Mouse (Mus musculus): Measurements from ENCODE around the gene Sox2. TPM values are rescaled to one million over a fixed set of nuclear protein-coding genes. Genes with fewer than 3 reads are reported as not detected.

Gene Sox2
- polyA plus RNA-seq, 1 experiment from 2014 or later = not detected

DNA sequence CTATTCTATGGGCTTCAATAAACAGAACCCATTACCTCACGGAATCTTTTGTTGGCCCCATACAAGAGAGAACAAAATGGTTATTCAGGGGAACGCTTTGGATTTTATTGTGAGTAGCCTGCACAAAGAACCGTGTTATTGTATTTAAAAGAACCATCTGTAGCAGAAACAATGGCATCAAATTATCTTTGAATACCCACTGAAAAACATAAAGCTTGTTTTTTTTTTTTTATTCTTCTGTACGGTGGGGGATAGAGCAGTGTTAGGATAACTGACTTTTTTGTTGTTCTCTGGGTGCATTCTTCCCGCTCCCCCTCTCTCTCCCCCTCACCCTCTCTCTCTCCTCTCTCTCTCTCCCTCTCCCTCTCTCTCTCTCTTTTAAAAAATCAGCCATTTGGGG is 12.3 kb upstream of the Sox2 start:
- no peak for ATAC-seq
- Histone ChIP-seq H3K27me3 (replicated peaks) (peaks cover 66% of the 10 kb centered on the region), H3K36me3 (no peaks in the 10 kb centered on the region), H3K9ac (no peak overlapping the region), H3K9me3 (replicated peaks) (no peaks in the 10 kb centered on the region), H3K4me1 (0 out of 2 replicates have a peak, but pooled peaks cover 4% of the 10 kb centered on the region), H3K4me3 (no peak overlapping the region), H3K27ac (no peak overlapping the region), H3K4me2 (no peak overlapping the region)
- WGBS (ENCODE audit: insufficient replicate concordance) = 40% methylated on average over 5 of the region's 5 CpGs

DNA sequence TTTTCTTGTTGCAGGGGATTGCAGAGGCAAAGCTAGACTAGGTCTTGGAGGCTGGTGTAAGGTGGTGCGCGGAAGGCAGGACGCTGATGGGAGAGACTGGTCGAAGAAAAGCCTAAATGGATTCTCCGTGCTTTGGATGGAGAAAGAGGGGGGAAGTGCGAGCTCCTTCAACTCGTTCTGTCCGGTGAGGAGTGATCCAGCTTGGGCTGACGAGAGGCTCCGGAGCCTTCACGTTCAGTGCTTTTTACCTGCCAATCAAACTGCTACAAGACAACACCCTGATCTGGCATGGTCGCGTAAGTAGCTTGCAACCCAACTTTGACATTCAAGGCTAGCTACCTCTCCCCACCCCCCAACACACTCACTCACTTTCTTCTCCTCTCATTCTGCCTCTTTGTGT is 11.9 kb upstream of the Sox2 start:
- Histone ChIP-seq H3K9me3 (replicated peaks) (no peaks in the 10 kb centered on the region), H3K4me1 (0 out of 2 replicates have a peak, but pooled peaks cover 4% of the 10 kb centered on the region), H3K36me3 (no peaks in the 10 kb centered on the region), H3K9ac (no peak overlapping the region), H3K27ac (no peak overlapping the region), H3K4me3 (no peak overlapping the region), H3K27me3 (replicated peaks) (peaks cover 70% of the 10 kb centered on the region), H3K4me2 (no peak overlapping the region)
- ATAC-seq = no peak
- 12% methylated on average over 13 of the region's 13 CpGs for WGBS (ENCODE audit: insufficient replicate concordance)

DNA sequence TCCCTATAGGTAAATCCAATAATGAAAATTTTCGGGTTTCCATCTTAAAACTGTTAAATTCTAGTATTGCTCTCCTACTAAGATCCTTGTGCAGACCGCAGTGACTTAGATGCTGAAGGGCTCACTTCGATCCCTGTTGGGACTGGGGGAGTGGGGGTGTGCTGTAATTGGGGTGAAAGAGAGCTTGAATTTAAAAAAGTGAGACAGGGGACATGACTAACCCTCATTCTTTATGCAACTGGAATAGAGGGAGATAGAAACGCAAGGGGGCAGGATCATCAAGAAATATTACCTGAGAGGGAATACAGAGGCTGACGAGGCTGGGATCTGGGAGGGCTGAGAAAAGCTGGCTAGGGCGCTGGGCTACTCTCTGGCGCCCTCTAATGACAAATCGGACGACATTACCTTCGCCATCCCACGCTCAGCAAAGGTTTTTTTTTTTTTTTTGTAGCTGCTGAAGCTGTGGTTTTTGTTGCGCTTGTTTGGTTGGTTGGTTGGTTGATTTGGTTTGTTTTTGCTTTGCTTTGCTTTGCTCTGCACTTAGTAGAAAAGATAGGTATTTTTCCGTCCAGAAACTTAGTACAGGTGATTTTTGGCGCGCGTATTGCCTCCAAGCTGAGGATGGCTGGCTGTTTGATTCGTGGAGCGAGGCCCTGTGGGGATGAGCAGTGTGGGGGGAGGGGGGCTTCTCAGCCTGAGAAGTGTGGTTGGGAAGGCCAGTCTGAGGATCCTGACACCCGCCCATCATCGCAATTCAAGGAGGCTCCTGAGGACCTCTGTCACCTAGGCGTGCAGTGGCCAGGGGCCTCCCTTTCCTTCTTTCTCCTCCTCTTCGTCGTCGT is 11.0 kb upstream of the Sox2 start:
- H3K9me3 ChIP-seq (replicated peaks) = no peaks in the 10 kb centered on the region
- H3K36me3 ChIP-seq = no peaks in the 10 kb centered on the region
- ATAC-seq = no peak
- WGBS (ENCODE audit: insufficient replicate concordance) = 7% methylated on average over 24 of the region's 24 CpGs
- H3K27ac ChIP-seq = no peak overlapping the region
- peaks cover 80% of the 10 kb centered on the region for H3K27me3 ChIP-seq (replicated peaks)
- no peak overlapping the region for H3K4me2 ChIP-seq
- no peak overlapping the region for H3K4me3 ChIP-seq
- 0 out of 2 replicates have a peak, but pooled peaks cover 4% of the 10 kb centered on the region for H3K4me1 ChIP-seq
- no peak overlapping the region for H3K9ac ChIP-seq

GRCm38 (mm10) chr3:34639873-34640270 is 10.3 kb upstream of the Sox2 start:
- Histone ChIP-seq H3K4me2 (no peak overlapping the region), H3K4me1 (0 out of 2 replicates have a peak, but pooled peaks cover 4% of the 10 kb centered on the region), H3K36me3 (no peaks in the 10 kb centered on the region), H3K27ac (no peak overlapping the region), H3K9me3 (replicated peaks) (no peaks in the 10 kb centered on the region), H3K4me3 (no peak overlapping the region), H3K27me3 (replicated peaks) (peaks cover 84% of the 10 kb centered on the region), H3K9ac (no peak overlapping the region)
- 3% methylated on average over 10 of the region's 10 CpGs for WGBS (ENCODE audit: insufficient replicate concordance)
- ATAC-seq = no peak

- Histone ChIP-seq H3K4me3 (no peak overlapping the region), H3K9me3 (replicated peaks) (no peaks in the 10 kb centered on the region), H3K36me3 (no peaks in the 10 kb centered on the region), H3K27me3 (replicated peaks) (peaks cover 88% of the 10 kb centered on the region), H3K4me2 (no peak overlapping the region), H3K9ac (no peak overlapping the region), H3K27ac (no peak overlapping the region), H3K4me1 (0 out of 2 replicates have a peak, but pooled peaks cover 4% of the 10 kb centered on the region)
- WGBS (ENCODE audit: insufficient replicate concordance) = 11% methylated on average over 8 of the region's 8 CpGs
- ATAC-seq = no peak
Measured at GRCm38 (mm10) chr3:34640276-34640675, 9.9 kb upstream of the Sox2 start.

- H3K27me3 ChIP-seq (replicated peaks) = peaks cover 95% of the 10 kb centered on the region
- H3K4me1 ChIP-seq = 0 out of 2 replicates have a peak, but pooled peaks cover 4% of the 10 kb centered on the region
- H3K9ac ChIP-seq = no peak overlapping the region
- WGBS (ENCODE audit: insufficient replicate concordance) = 6% methylated on average over 33 of the region's 33 CpGs
- H3K4me3 ChIP-seq = no peak overlapping the region
- no peaks in the 10 kb centered on the region for H3K36me3 ChIP-seq
- no peaks in the 10 kb centered on the region for H3K9me3 ChIP-seq (replicated peaks)
- no peak overlapping the region for H3K27ac ChIP-seq
- H3K4me2 ChIP-seq = no peak overlapping the region
- no peak for ATAC-seq
Measured at GRCm38 (mm10) chr3:34640690-34641600, 9.3 kb upstream of the Sox2 start.

- Histone ChIP-seq H3K9ac (no peak overlapping the region), H3K27ac (no peak overlapping the region), H3K36me3 (no peaks in the 10 kb centered on the region), H3K4me2 (peak overlapping the region; percentile 32), H3K27me3 (replicated peaks) (peaks cover 99% of the 10 kb centered on the region), H3K9me3 (replicated peaks) (no peaks in the 10 kb centered on the region), H3K4me1 (0 out of 2 replicates have a peak, but pooled peaks cover 4% of the 10 kb centered on the region), H3K4me3 (0 out of 2 replicates have a peak overlapping the region, but pooled peaks have one; percentile 3)
- 3% methylated on average over 38 of the region's 38 CpGs for WGBS (ENCODE audit: insufficient replicate concordance)
- ATAC-seq = no peak
Measured at GRCm38 (mm10) chr3:34641756-34642497, 8.3 kb upstream of the Sox2 start.

DNA sequence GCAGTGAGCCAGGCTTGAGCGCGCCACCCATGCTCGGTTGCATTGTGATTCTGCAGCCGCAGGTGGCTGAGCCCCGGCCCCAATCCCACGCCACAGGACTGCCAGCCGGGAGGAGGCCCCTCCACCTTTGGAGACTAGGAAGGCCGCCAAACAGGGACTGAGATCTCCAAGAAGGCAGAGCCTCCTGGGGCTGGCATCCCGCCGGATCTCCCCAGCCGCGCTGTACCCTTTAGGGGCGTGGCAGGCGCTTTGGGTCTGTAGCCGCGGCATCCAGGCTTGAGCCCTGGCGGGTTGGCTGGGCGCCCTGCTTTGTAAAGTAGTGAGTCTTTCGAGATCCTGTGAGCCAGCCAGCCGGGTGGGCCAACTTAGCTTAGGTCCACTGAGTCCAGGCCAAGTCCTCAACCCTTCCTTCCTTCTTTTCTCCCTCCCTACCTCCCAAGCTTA is 7.7 kb upstream of the Sox2 start:
- 0 out of 2 replicates have a peak overlapping the region, but pooled peaks have one; percentile 3 for H3K4me3 ChIP-seq
- no peak overlapping the region for H3K27ac ChIP-seq
- H3K27me3 ChIP-seq (replicated peaks) = peaks cover 99% of the 10 kb centered on the region
- H3K36me3 ChIP-seq = no peaks in the 10 kb centered on the region
- H3K4me2 ChIP-seq = peak overlapping the region; percentile 32
- H3K4me1 ChIP-seq = 0 out of 2 replicates have a peak, but pooled peaks cover 4% of the 10 kb centered on the region
- H3K9ac ChIP-seq = no peak overlapping the region
- 1% methylated on average over 20 of the region's 20 CpGs for WGBS (ENCODE audit: insufficient replicate concordance)
- ATAC-seq = no peak
- no peaks in the 10 kb centered on the region for H3K9me3 ChIP-seq (replicated peaks)

DNA sequence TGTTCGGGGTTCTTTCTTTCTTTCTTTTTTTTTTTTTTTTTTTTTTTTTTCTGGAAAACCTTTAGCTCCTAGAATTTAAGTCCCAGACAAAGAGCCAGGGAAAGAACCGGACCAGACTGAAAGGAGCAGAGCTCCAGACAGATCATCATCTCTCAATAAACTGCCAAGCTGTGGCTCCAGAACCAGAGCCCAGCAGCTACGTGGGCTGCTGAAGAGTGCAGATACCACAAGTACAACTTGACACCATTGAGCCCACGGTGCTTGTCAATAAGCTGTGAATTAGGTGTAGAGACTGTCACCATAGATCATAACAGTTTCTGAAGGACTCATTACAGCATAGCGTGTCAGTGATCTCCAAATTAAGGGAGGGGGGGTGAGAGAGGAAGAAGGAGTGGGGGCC is 7.1 kb upstream of the Sox2 start:
- 6% methylated on average over 5 of the region's 5 CpGs for WGBS (ENCODE audit: insufficient replicate concordance)
- H3K4me3 ChIP-seq = no peak overlapping the region
- no peaks in the 10 kb centered on the region for H3K9me3 ChIP-seq (replicated peaks)
- 0 out of 2 replicates have a peak, but pooled peaks cover 4% of the 10 kb centered on the region for H3K4me1 ChIP-seq
- no peak overlapping the region for H3K9ac ChIP-seq
- peaks cover 97% of the 10 kb centered on the region for H3K27me3 ChIP-seq (replicated peaks)
- ATAC-seq = no peak
- no peak overlapping the region for H3K4me2 ChIP-seq
- no peaks in the 10 kb centered on the region for H3K36me3 ChIP-seq
- H3K27ac ChIP-seq = no peak overlapping the region

DNA sequence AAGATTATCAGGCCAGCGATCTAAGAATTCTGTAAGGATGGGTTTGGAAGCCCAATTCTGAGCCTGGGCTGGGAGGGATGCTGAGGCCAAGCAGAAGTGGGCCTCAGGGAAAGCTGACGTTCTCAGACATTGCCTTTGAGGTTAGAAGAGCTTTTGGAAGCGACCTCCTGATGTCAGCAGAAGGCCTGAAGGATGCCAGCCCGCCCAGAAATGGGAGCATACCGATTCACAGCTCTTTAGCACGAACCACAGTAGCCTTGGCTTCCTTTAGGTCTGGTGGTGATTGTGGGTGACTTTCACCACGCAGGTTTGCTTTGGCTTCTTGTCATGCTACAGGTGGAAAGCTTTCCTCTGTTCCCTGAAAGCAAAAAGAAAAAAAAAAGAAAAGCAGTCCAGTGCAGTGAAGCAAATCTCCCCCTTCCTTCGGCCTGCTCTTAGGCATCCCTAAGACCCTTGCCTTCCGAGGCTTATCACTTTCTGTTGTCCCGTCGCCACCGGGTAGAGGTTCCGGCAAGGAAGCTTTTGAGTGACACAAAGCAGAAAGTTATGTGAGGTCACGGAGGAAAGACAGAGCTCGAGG is 6.6 kb upstream of the Sox2 start:
- Histone ChIP-seq H3K4me2 (no peak overlapping the region), H3K4me3 (no peak overlapping the region), H3K36me3 (no peaks in the 10 kb centered on the region), H3K4me1 (0 out of 2 replicates have a peak, but pooled peaks cover 4% of the 10 kb centered on the region), H3K9me3 (replicated peaks) (no peaks in the 10 kb centered on the region), H3K27me3 (replicated peaks) (peaks cover 97% of the 10 kb centered on the region), H3K27ac (no peak overlapping the region), H3K9ac (no peak overlapping the region)
- no peak for ATAC-seq
- WGBS (ENCODE audit: insufficient replicate concordance) = 2% methylated on average over 15 of the region's 15 CpGs

- 5% methylated on average over 10 of the region's 10 CpGs for WGBS (ENCODE audit: insufficient replicate concordance)
- Histone ChIP-seq H3K4me1 (peaks cover 24% of the 10 kb centered on the region; the same call in 1 of the 2 replicates), H3K4me2 (no peak overlapping the region), H3K27ac (no peak overlapping the region), H3K4me3 (no peak overlapping the region), H3K9me3 (replicated peaks) (no peaks in the 10 kb centered on the region), H3K9ac (no peak overlapping the region), H3K27me3 (replicated peaks) (peaks cover 97% of the 10 kb centered on the region), H3K36me3 (no peaks in the 10 kb centered on the region)
- ATAC-seq = no peak
Measured at GRCm38 (mm10) chr3:34646169-34646568, 4.0 kb upstream of the Sox2 start.
